Mouse (Mus musculus) kidney, adult 8-10 months (tissue): Measurements from ENCODE around the gene Car5b.

ENCODE experiments used
- DNase-seq, 2 experiments: peaks; one replicate each; pipeline ENCODE4 v3.0.0; 2022

Car5b gene

GRCm38 (mm10) chrX:163957803-163958466 lies 69.9 kb downstream of the Car5b start:
- peak; percentile 23 to 56 for DNase-seq

- DNase-seq = no peak
Measured at GRCm38 (mm10) chrX:163957381-163957780, 70.4 kb downstream of the Car5b start.

GRCm38 (mm10) chrX:163951618-163952017 lies 76.2 kb downstream of the Car5b start:
- no peak for DNase-seq

- DNase-seq = no peak
Measured at GRCm38 (mm10) chrX:163944381-163944780, 83.4 kb downstream of the Car5b start.

GRCm38 (mm10) chrX:163938587-163938986 lies 89.2 kb downstream of the Car5b start:
- no peak for DNase-seq

- DNase-seq = no peak
Measured at GRCm38 (mm10) chrX:163934731-163935130, 93.1 kb downstream of the Car5b start.

- DNase-seq = no peak
Measured at GRCm38 (mm10) chrX:163929550-163929949, 98.2 kb downstream of the Car5b start.
